Mouse (Mus musculus): ENCODE results near the gene Mga.

The Mga gene

DNA sequence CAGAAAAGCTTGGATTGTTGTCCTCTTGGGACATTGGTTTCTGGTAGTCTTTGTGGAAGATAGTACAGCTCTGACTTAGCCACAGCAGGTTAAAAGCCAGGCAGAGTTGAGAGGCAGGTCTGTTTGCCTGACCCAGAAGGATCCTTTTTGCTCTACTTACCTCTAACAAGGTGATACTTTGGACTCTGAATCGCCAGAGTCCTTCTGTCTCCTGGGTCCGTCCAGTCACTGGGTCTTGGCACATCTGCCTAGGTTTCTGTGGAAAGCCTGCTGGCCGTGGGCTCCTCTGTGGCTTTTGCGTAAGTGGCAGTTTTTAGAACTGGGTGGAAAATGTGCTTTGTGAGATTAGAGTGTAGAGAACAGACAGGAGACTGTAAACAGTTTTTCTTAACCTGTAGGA, 91.9 kb downstream of the Mga start:
- no peak for DNase-seq

DNA sequence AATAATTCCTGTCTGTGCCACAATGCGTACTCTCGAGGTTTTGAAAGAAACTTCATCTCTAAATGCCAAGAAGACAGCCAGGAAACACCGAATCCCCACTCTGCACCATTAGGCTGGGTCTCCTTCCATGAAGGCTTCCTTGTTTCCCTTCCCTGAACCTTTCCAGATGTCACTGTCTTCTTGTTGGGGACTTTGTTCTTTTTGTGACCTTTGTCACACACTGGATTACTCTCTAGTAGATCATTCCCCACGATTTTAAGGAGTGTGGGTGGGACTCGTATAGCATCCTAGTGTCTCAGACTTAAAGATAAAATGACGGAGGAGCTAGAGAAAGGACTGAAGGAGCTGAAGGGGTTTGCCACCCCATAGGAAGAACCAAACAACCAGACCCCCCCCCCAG, 93.9 kb downstream of the Mga start:
- no peak for DNase-seq

DNA sequence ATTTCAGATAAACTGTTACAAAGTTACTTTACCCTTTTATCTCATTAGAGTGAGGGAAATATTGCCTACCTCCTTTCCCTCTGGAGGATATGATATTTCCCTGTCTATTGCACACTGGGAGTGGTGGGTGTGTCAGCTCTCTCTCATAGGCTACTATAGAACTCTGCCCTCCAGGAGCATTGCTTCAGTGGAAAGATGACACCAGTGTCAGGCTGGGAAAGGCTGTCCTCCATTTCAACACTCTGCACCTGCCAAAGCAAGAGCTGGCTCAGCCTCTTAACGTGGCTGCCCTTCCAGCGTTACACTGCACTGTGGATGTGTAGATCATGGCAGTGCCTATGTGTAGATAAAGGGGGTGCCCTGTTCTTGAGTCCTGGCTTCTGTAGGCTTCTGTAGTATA, 95.3 kb downstream of the Mga start:
- no peak for DNase-seq

DNA sequence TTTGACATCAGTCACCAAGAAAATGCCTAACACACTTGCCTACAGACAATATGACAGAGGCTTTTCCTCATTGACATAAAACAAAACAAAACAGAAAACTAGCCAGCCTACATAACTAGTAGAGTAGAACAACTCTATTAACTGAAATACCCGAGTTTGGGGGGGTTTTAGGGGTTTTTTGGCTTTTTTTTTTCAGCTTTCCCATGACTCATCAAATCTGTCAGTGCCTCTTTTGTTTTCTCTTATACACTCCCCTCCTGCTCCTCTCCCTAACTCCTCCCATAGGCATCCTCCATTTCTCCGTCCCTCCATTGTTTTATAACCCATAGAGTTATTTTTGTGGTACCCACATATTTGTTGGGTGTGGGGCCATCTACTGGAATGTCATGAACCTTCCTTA, 96.5 kb downstream of the Mga start:
- DNase-seq: no peak

DNA sequence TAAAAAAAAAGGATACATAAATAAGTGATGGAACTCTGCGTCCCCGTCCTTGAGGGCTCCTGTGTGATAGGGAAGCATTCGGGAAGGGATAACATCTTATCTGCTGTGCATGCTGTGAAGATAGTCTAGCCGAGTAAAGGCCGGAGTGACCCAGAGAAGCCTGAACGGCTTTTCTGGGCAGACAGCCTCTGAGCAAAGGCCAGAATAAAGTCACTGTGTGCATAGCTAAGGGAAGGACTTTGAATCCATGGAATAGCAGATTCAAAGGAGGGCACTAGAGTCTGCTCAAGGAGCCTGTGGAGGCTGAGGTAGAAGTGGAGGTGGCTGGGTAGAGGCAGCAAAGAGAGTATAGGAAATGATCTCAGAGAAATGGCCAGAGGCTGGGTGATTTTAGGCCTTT, 97.8 kb downstream of the Mga start:
- no peak for DNase-seq

DNA sequence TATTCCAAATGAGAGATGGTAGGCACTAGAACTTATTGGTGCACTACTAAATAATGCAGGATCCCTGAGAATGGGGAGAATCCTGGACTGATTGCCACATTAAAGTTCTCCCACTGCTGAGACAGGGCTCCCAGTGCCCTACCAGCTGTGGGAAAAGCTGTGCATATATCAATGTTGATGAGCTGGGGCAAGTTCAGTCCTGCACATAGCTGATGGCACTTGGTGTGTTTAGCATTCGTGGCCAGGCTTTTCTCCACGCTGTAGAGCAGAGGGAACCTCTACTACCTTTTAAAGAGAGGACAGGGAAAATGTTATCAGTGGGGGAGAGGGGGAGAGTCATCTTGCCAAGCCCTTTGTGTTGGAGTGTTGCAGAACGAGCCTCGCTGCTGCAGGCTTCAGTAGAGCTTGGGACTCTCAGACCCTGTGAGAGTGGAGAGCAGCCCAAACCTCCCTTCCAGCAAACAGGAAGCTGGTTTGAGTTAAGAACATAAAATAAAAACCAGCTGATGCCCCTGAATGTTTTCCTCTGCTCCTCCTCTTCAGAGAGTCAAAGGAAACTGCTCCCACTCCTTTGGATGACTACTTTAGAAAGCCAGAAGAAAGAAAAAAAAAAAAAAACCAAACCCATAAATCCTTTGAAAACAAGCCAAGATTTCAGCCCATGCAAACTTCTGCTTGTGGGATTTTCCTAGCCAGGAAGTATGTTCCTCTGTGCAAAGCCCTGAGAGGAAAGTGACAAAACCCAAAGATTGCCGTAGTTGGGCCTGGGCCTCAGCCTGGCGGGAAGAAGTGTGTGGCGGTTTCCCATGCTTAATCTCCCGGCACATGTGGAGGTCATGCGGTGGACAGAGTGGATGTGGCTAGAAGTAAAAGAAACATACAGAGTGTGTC, 98.6 kb downstream of the Mga start:
- DNase-seq: no peak

DNA sequence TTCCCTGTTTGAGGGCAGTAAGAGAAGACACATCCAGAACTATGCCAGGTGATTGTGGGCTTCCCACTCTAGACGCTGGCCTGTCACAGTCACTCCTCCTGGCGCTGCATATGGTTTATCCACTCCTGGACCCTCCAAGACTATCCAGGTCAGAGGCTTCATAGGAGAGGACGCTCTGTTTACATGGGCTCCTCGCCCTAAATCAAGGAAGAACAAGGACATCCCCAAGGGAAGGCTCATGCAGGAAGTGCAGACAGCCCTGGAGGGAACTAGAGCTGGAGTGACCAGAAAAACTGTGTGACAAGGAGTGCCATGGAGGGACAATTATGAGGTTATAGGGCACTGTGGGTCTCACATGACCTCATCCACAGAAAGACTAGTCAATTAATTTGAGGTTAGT, 100.3 kb downstream of the Mga start:
- DNase-seq: no peak

DNA sequence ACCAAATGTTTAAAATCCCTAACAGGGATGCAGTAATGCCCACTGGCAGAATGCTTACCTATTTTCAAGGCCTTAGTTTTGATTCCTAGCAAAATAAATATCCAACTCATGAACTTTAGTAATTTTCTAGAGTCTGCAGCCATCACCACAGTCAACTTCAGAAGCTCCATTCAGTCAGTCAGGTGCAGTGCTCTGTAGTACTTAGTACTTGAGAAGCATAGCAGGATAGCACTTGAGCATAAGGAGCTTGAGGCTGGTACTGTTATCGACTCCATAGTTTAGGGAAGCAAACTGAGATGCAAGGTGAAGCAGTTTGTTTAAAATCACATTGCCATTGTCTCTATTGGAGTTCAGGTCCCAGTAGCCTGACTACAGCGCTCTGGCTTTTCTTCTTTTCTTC, 102.7 kb downstream of the Mga start:
- no peak for DNase-seq

DNA sequence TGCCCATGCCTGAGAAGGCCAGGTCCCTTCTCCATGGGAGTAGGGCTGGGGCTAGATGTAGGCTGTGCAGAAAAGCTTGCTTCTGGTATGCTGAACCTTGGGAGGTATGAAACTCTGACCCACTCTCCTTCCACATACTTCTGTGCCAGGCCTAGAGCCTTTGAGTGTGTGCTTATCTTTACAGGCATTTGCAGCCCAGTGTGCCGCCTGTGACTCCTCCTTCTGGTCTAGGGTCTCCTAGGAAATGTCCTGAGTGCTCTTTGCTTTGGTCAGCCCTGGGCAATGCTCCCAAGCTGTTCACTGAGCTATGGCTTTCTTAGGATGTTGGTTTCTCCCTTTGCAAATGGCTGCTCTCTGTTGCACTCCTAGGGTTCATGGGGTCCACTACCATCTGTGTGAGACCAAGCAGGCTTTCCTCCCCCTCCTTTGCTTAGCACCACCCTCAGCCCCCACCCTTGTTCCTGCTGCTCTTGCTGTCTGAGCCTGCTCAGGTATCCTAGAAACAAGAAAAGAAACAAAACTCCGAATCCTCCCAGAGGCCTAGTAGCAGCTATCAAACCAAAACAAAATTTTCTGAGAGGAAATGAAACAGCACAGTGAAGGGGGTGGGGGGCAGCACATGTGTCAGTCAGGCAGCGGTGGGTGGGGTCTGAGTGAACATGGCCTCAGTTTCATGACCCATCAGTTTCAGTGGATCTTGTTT, 104.0 kb downstream of the Mga start:
- no peak for DNase-seq

DNA sequence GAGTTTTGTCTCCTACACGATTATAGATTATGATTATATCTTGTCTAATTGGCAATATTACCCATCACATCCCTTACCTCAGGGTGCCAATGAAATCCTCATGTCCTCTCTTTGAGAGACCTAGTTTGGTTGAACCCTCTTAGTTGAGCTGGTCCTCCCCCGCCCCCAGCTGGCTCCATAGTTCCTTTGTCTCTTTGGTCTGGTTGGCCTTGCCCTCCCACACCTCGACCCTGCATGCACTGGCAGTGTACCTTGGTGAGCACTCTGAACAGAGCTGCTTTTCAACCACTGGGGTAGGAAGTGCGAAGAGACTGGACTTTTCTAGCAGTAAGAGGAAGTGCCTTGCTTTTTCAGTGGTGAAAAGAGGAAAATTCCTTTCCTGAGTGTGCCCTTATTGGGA, 104.9 kb downstream of the Mga start:
- DNase-seq: no peak

DNA sequence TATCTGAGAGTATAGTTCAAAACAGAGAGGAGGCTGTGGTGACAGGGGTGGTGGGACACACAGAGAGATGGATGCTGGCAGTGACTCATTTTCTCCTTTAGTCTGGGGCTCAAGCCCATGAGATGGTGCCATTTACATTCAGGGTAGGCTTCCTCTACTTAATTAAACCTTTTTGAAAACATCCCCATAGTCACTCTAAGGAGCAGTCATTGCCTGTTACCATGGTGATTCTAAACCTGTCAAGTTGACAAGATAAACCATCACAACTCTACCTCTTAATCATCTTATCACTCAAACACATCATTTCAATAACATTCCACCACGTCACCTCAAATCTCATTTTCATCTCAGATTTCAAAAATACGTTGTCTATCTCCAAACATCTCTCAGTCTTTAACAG, 106.9 kb downstream of the Mga start:
- DNase-seq: no peak

DNA sequence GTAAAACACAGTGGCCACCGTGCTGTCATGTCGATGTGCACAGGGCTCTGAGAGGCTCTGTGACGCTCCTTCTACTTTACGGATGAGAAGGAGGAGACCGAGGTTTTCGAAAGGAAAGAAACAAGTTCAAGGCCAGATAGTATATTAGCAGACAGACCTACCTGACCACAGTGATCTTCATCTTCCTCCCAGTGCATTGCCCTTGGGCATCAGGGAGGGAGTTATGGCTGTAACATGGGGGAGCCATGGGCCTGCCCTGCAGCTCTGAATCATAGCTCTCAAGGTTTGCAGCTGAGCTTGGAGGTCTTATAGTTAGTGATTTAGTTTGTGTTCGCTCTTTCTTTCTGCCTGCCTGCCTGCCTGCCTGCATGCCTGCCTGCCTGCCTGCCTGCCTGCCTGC, 109.7 kb downstream of the Mga start:
- no peak for DNase-seq

DNA sequence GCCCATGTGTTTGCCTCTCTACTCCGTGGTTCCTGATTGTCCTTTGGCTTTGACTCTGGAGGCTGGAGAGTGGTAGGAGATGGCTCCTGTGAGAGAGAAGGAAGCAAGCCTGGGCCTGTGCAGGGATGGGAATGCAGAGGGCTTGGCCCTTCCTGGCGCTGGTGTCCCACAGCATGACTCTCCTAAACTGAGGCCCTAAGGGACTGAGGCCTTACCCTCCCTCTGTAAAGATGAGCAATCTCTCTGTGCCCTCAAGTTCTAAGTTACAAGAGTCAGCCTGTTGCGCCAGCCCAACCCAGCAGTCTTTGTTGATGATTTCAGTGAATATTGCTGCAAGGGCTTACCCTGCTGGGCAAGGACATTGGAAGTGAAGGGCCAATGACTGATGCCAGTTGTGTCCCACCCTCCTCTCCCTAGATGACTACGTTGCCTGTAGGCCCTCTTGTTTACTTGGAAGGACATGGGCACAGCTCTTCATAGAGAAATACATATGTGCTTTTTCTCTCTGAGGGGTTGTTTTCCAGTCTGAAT, 110.7 kb downstream of the Mga start:
- DNase-seq: no peak

DNA sequence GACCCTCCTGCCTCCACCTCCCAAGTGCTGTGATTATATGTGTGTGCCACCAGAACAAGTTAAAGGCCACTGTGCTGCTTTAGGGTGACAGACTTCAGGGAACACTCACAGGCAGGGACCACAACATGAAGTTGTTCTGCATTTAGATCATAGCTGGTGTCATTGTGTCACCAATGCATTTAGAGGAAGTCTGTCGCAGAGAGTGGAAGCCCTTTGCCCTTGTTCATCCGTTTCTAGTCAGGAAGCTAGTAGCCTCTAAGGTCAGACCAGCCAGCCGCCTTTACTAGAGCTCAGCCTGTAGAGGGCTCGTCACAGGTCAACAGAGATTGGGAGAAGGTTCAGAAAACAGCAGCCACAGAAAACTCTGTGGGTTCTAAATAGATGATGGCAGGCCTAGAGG, 111.6 kb downstream of the Mga start:
- no peak for DNase-seq

DNA sequence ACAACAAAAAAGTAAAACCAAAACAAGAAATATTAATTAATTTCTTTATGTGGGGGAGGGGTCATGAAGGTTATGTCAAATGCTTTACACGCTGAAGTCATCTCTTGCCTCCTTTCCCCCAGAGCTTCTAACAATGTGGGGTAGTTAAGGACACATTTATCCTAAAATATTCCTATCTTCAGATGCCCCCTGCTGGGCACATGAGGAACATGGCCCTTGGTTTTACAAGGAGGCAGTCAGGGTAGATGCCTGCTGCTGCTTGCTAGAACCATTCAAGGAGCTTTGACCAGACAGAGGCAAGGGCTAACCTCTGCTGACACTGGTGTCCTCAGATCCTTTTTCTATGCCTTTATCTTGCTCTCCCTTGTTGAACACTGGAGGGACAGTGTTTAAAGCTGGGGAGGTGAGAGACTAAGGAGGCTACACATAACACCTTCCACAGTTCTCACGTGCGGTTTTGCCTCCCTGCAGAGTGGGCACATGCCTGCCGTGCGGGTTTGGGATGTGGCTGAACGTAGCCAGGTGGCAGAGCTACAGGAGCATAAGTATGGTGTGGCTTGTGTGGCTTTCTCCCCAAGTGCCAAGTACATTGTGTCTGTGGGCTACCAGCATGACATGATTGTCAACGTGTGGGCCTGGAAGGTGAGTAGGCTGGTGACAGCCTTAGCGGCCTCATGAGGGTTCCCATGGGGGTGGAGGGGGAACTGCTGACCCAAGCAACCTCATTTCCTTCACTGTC, 114.6 kb downstream of the Mga start:
- DNase-seq: peak; percentile 62

DNA sequence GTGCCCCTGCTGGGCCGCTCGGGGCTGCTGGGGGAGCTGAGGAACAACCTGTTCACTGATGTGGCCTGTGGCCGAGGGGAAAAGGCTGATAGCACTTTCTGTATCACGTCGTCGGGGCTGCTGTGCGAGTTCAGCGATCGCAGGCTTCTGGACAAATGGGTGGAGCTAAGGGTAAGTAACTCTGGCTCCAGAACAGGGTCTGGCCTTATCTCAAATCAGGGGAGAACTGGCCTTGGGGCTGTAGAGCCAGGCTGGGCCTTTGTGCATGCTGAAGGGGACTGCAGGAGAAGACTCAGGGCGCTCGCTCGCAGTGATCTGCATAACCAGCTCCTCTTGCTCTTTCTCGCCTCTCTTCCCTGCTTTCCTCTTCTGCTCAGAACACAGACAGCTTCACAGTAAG, 115.9 kb downstream of the Mga start:
- no peak for DNase-seq

DNA sequence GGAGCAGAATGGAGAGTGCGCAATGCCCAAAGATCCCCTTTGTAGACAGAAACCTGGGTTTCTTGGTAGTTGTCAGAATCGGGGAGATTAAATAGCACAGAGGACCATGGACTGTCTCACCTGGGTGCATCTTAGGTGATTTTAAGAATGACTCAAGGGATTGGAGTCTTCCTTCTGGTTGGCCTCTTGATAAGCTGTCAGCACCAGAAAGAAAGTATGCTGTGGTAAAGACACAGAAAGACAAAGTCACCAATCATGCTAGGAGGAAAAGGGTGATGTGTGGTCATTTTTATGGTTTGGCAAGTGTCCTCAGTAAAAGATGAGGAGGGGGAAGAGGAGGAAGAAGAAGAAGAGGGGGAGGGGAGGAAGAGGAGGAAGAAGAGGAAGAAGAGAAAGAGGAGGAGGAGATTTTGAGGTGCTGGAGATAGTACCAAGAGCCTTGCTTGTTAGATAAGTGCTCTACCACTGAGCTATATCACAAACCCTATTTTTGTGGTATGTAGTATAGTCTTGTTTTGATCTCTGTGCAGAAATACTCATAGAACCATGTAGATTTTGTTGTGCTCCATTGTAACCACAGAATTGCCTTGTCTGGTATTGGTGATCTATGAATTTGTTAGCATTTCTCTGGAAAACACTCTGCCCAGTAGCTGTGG, 116.9 kb downstream of the Mga start:
- no peak for DNase-seq

DNA sequence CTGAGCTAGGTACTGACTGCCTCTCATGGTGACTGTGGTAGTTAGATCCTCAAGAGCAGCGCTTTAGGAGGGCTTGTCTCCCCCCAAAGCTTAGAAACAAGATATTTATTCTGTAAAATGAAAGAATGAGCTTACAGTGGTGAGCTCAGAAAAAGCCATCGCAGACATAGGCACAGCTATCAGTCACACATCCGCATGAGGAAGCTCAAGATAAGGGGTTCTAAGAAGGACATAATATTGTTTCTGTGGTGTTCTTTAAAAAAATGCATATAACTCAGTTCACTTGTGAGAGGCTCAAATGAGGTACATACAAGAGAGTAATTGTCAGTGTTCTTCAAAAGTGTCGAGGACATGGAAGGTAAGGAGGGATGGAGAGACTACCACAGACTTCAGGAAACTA, 118.9 kb downstream of the Mga start:
- DNase-seq: no peak

DNA sequence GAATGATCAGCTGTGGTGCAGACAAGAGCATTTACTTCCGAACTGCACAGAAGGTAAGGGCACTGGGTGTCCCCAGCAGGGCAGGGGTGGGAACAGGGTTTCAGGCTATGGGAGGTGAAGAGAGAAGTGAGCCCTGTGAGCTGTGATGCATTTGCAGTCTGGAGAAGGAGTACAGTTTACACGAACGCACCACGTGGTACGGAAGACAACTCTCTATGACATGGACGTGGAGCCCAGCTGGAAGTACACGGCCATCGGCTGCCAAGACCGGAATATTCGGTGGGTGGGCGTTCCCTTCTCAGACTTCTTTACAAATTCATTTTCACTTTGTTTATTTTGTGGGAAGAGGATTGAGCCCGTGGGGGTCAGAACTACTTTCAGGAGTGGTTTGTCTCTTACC, 120.6 kb downstream of the Mga start:
- no peak for DNase-seq
